Mouse (Mus musculus) embryo, embryonic 10 days (tissue): ENCODE measurements at regions not wholly inside any gene's neighbourhood (a gene's known extent, or its start where the extent isn't known, plus 50 kb on each side); places are given as distances from the start of the nearest gene placed in this dataset.
A peak's percentile ranks its signal among the peaks of the same experiment; 100 is the strongest.

ENCODE experiments used
- DNase-seq: peaks from one replicate; pipeline ENCODE4 v3.0.0-alpha.2; 2015; ENCODE audit warnings: low spot score

- DNase-seq, result no peak
Measured at GRCm38 (mm10) chr11:117589006-117589405, 65.1 kb upstream of the Tnrc6c start.

DNA sequence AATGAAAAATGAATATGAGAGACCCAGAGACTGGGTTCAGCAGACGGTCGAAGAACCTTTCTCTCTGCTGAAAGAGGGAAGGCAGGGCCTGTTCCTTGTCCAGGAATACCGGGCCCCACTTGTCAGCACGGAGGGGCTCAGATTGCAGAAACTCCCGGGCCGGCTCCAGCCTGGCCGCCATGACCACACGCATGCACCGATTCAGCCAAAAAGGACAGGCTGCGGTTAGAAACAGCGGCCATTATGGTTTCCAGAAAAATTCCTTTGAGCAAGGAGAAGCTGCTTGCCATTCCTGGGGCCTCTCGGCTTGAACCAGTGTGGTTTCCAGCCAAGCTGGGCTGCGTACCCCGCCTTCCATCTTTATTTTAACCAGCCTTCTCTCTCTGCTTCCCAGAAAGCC lies 64.7 kb upstream of the Tnrc6c start:
- no peak for DNase-seq

DNA sequence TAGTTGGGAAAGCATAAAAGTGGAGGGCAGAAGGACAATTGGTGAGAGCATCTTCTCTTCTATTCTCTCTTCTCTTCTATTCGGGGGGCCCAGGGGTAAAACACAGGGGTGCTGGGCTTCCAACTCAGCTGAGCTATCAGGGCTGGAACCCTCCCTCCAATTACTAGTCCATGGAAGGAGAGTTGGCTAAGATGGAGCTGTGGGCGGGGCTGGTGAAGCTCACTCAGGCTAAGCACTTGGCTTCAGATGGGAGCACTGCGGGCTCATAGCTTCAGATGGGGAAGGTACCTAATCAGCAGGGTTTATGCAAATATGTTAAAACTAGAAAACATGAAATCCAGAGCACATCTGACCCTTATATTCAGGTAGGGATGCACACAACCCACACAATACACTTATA lies 61.5 kb upstream of the Tnrc6c start:
- DNase-seq, result no peak

GRCm38 (mm10) chr11:117596201-117596600 lies 57.9 kb upstream of the Tnrc6c start:
- DNase-seq, result no peak

DNA sequence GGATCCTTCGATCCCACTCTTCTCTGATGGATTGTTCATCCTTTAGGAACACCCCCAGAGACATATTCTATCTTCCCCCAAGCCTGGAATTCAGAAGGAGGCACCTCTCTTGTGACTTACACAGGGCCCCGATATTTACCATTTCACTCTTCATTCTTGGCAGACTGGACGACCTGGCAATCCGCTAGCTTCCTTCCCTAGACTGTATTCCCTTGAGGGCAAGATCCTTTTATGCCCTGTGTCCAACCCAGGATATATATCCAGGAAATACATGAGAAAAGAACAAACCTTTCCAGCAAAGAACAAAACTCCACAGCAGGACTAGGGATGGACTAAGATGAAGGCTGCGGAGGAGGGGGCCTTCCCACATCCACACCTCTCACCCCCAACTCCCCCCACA lies 56.3 kb upstream of the Tnrc6c start:
- DNase-seq, result no peak

DNA sequence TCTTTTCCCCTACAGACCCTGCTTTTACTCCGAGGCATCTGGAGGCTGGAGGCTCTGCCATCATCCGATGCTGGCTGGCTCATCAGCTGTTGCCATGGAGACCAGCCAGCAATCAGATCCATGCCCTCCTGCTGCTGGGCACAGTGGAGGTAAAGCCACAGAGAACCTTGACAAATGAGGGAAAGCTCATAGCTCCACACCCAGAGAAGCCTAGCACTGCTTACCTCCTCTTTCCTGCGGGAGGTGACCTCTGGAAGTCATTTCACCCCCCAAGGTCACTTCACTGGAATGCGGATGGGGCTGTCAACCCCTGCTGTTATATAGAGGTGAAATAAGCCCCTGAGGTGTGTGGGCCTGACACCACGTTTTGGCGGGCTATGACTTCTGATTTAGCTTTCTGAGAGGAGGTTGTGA lies 55.9 kb upstream of the Tnrc6c start:
- DNase-seq, result peak; percentile 80

- no peak for DNase-seq
Measured at GRCm38 (mm10) chr11:117598610-117599009, 55.5 kb upstream of the Tnrc6c start.

DNA sequence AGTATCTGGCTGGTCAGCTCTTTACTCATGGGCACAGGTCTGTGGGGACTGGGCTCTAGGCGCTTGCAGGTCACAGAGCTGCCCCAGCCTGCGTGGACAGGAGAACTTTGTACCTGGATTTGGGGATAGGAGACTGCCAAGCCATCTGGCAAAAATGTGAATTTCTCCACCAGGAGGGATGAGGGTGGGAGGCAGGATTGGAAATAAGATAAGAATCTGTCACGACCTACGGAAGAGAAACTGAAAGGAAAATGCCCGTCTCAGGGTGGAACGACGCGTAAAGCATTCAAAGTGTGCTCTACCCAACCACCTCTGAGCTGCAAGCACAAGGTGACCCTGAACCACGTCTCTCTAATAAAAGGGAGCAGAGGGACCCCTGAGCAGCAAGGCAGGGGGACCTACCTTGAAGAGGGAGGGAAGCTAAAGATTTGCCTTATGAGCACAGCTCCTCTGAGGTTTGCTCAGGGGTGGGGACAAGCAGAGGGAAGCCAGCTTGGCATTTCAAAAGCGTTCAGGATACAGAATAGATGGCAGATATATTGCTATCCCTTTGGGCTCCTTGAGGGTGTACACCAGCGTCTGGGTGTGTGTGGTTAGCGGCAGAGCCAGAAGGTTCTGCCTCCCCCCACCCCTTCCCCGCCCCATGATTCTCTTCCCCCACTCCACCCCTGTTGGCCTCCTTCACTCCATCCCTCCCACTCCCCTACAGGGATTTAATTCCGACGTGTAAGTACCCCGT lies 54.9 kb upstream of the Tnrc6c start:
- DNase-seq, result no peak

GRCm38 (mm10) chr11:117599788-117600263 lies 54.3 kb upstream of the Tnrc6c start:
- no peak for DNase-seq

DNA sequence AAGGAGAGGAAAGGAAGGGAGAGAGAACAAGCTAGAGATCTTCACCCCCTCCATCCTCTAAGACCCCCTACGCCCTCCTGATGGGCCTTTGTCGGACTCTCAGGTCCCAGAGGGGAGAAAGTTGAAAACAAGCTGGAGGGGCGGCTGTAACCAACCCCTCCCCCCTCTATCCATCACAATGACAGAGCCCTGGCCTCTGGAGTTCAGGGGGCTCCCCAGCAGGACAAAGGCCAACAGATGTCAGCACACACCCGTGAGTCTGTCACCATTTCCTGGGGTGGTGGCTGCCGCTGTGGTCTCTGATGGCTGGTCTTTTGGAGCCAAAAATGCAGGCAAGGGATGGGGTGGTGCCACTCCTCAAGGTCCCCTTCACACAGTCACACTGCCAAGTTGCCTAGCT lies 52.9 kb upstream of the Tnrc6c start:
- peak; percentile 65 for DNase-seq

GRCm38 (mm10) chr11:117604019-117604418 lies 50.1 kb upstream of the Tnrc6c start:
- no peak for DNase-seq
